Mouse (Mus musculus) lung, postnatal 0 days (tissue): ENCODE data around the gene Tnfrsf1a.

Experiments
- CTCF ChIP-seq: IDR thresholded peaks from 2 replicates; pipeline ENCODE4 v1.5.1; 2016; ENCODE audit warnings: antibody characterized with exemption, mild to moderate bottlenecking
- EP300 ChIP-seq: IDR thresholded peaks from 2 replicates; pipeline ENCODE4 v1.6.1; 2016; ENCODE audit warnings: antibody characterized with exemption, mild to moderate bottlenecking, control low read depth

- TF ChIP-seq CTCF (peak; percentile 32; the same call in 1 of the 2 replicates), EP300 (no peak)
These were observed 18.4 kb upstream of the Tnfrsf1a start for GRCm38 (mm10) chr6:125330626-125331326.
